Mouse (Mus musculus) limb, embryonic 12.5 days (tissue): Measurements from ENCODE around the gene Kctd4. TPM values are rescaled to one million over a fixed set of nuclear protein-coding genes. Genes with fewer than 3 reads are reported as not detected.
A peak's percentile ranks its signal among the peaks of the same experiment; 100 is the strongest.

Source experiments
- ATAC-seq: fragments of 200-750 bp; cut with Nextera tagmentation; 2 replicates; pipeline ENCODE4 v1.8.0; 2017; ENCODE audit warnings: low read depth, moderate TSS enrichment; ENCODE audit not compliant: insufficient number of reproducible peaks, insufficient read depth, low FRiP score, low TSS enrichment
- H3K27ac ChIP-seq: fragments of 300-500 bp; sonication (generic); 2 replicates; pipeline ENCODE4 v1.5.1; 2016; ENCODE audit warnings: mild to moderate bottlenecking, moderate library complexity
- H3K27me3 ChIP-seq: fragments of 300-500 bp; sonication (generic); 2 replicates; pipeline ENCODE4 v1.6.1; 2016; ENCODE audit warnings: mild to moderate bottlenecking, moderate library complexity
- H3K36me3 ChIP-seq: fragments of 300-500 bp; sonication (generic); 2 replicates; pipeline ENCODE4 v1.6.1; 2016; ENCODE audit warnings: mild to moderate bottlenecking, moderate library complexity
- H3K4me1 ChIP-seq: fragments of 300-500 bp; sonication (generic); replicated peaks from 2 replicates; pipeline ENCODE4 v1.6.1; 2016
- H3K4me2 ChIP-seq: fragments of 300-500 bp; sonication (generic); 2 replicates; pipeline ENCODE4 v1.6.1; 2016; ENCODE audit warnings: mild to moderate bottlenecking, moderate library complexity
- H3K4me3 ChIP-seq: fragments of 300-500 bp; sonication (generic); replicated peaks from 2 replicates; pipeline ENCODE4 v1.5.1; 2016; ENCODE audit warnings: mild to moderate bottlenecking
- H3K9ac ChIP-seq: fragments of 300-500 bp; sonication (generic); replicated peaks from 2 replicates; pipeline ENCODE4 v1.6.1; 2016; ENCODE audit warnings: mild to moderate bottlenecking, moderate library complexity
- H3K9me3 ChIP-seq: fragments of 300-500 bp; sonication (generic); 2 replicates; pipeline ENCODE4 v1.6.1; 2016; ENCODE audit warnings: mild to moderate bottlenecking, moderate library complexity
- WGBS: fragments of 180-500 bp; shearing (Covaris S2); methylation state at CpG from one replicate; pipeline ENCODE4 v1.1.7; 2016; 5-methylcytosine and 5-hydroxymethylcytosine counted together
- polyA plus RNA-seq: library from polyadenylated mRNA; unstranded; fragments of >200 nt; fragmentation: Nextera tagmentation; extraction: Ambion mirVana; gene quantifications from 2 replicates; pipeline ENCODE4 v1.2.1, GENCODE M21; 2016

Kctd4 gene
- polyA plus RNA-seq, 1 experiment from 2014 or later: 1.1 TPM

- 35% methylated on average over 2 of the region's 2 CpGs for WGBS
- H3K27me3 ChIP-seq: no peaks in the 10 kb centered on the region
- no peak for ATAC-seq
- no peak overlapping the region for H3K27ac ChIP-seq
- no peak overlapping the region for H3K4me2 ChIP-seq
- no peaks in the 10 kb centered on the region for H3K36me3 ChIP-seq
- peaks cover 5% of the 10 kb centered on the region; the same call in 1 of the 2 replicates for H3K4me1 ChIP-seq
- no peak overlapping the region for H3K9ac ChIP-seq
- H3K9me3 ChIP-seq: no peaks in the 10 kb centered on the region
- no peak overlapping the region for H3K4me3 ChIP-seq
Measured at GRCm38 (mm10) chr14:75953011-75953410, 1.8 kb upstream of the Kctd4 start.

GRCm38 (mm10) chr14:75962250-75962649 lies 7.4 kb downstream of the Kctd4 start:
- Histone ChIP-seq H3K9me3 (no peaks in the 10 kb centered on the region), H3K4me3 (no peak overlapping the region), H3K4me2 (no peak overlapping the region), H3K27ac (no peak overlapping the region), H3K36me3 (no peaks in the 10 kb centered on the region), H3K9ac (no peak overlapping the region), H3K4me1 (peaks cover 29% of the 10 kb centered on the region), H3K27me3 (no peaks in the 10 kb centered on the region)
- 80% methylated on average over 9 of the region's 9 CpGs for WGBS
- ATAC-seq: no peak

- 49% methylated on average over 5 of the region's 5 CpGs for WGBS
- H3K9me3 ChIP-seq: no peaks in the 10 kb centered on the region
- H3K4me1 ChIP-seq: peaks cover 35% of the 10 kb centered on the region
- ATAC-seq: no peak
- no peak overlapping the region for H3K9ac ChIP-seq
- no peak overlapping the region for H3K27ac ChIP-seq
- H3K36me3 ChIP-seq: no peaks in the 10 kb centered on the region
- H3K27me3 ChIP-seq: no peaks in the 10 kb centered on the region
- H3K4me3 ChIP-seq: no peak overlapping the region
- H3K4me2 ChIP-seq: no peak overlapping the region
Measured at GRCm38 (mm10) chr14:75963215-75963614, 8.4 kb downstream of the Kctd4 start.

GRCm38 (mm10) chr14:75964000-75964399 lies 9.2 kb downstream of the Kctd4 start:
- WGBS: 53% methylated on average over 5 of the region's 5 CpGs
- Histone ChIP-seq H3K4me1 (peaks cover 35% of the 10 kb centered on the region), H3K4me2 (no peak overlapping the region), H3K9me3 (no peaks in the 10 kb centered on the region), H3K9ac (no peak overlapping the region), H3K36me3 (no peaks in the 10 kb centered on the region), H3K4me3 (no peak overlapping the region), H3K27me3 (no peaks in the 10 kb centered on the region), H3K27ac (no peak overlapping the region)
- ATAC-seq: no peak

DNA sequence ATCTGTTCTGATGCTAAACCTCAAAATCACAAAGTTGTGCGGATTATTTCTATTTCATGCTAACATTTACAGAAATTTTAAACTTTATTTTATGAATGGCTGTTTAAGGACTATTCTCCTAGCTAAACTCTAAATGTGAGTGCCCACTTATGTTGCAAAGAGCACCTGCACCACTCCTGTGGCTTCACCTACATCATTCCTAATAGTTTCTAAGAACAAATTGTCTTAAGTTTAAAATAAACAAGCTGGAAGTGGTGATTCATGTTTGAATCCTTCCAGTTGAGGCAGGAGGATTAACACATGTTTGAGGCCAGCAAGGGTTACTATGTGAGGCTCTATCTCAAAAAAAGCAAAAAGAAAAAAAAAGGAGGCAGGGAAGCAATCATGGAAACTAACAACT lies 9.6 kb downstream of the Kctd4 start:
- Histone ChIP-seq H3K9ac (no peak overlapping the region), H3K4me2 (no peak overlapping the region), H3K36me3 (no peaks in the 10 kb centered on the region), H3K9me3 (no peaks in the 10 kb centered on the region), H3K27me3 (no peaks in the 10 kb centered on the region), H3K4me3 (no peak overlapping the region), H3K27ac (no peak overlapping the region), H3K4me1 (peaks cover 35% of the 10 kb centered on the region)
- no peak for ATAC-seq
- WGBS: 95% methylated on average over 1 of the region's 1 CpGs

- no peak overlapping the region for H3K9ac ChIP-seq
- 59% methylated on average over 5 of the region's 5 CpGs for WGBS
- no peak overlapping the region for H3K27ac ChIP-seq
- no peak overlapping the region for H3K4me2 ChIP-seq
- ATAC-seq: no peak
- peaks cover 38% of the 10 kb centered on the region for H3K4me1 ChIP-seq
- H3K36me3 ChIP-seq: no peaks in the 10 kb centered on the region
- H3K4me3 ChIP-seq: no peak overlapping the region
- no peaks in the 10 kb centered on the region for H3K27me3 ChIP-seq
- H3K9me3 ChIP-seq: no peaks in the 10 kb centered on the region
Measured at GRCm38 (mm10) chr14:75967291-75967690, 12.5 kb downstream of the Kctd4 start.

GRCm38 (mm10) chr14:75976107-75976506 lies 21.3 kb downstream of the Kctd4 start:
- 37% methylated on average over 3 of the region's 3 CpGs for WGBS
- ATAC-seq: no peak
- no peak overlapping the region for H3K4me2 ChIP-seq

GRCm38 (mm10) chr14:75981231-75981630 lies 26.4 kb downstream of the Kctd4 start:
- Histone ChIP-seq H3K4me1 (peaks cover 24% of the 10 kb centered on the region), H3K9ac (no peak overlapping the region), H3K27ac (no peak overlapping the region), H3K27me3 (no peaks in the 10 kb centered on the region), H3K4me2 (no peak overlapping the region), H3K36me3 (no peaks in the 10 kb centered on the region), H3K9me3 (no peaks in the 10 kb centered on the region), H3K4me3 (no peak overlapping the region)
- no peak for ATAC-seq
- WGBS: 81% methylated on average over 3 of the region's 3 CpGs

More at GRCm38 (mm10) chr14:75976107-75976506, 21.3 kb downstream of the Kctd4 start:
- H3K9me3 ChIP-seq: no peaks in the 10 kb centered on the region
- H3K36me3 ChIP-seq: no peaks in the 10 kb centered on the region
- H3K27ac ChIP-seq: no peak overlapping the region
- H3K27me3 ChIP-seq: no peaks in the 10 kb centered on the region
- H3K4me3 ChIP-seq: no peak overlapping the region
- peaks cover 6% of the 10 kb centered on the region; the same call in 1 of the 2 replicates for H3K4me1 ChIP-seq
- no peak overlapping the region for H3K9ac ChIP-seq

DNA sequence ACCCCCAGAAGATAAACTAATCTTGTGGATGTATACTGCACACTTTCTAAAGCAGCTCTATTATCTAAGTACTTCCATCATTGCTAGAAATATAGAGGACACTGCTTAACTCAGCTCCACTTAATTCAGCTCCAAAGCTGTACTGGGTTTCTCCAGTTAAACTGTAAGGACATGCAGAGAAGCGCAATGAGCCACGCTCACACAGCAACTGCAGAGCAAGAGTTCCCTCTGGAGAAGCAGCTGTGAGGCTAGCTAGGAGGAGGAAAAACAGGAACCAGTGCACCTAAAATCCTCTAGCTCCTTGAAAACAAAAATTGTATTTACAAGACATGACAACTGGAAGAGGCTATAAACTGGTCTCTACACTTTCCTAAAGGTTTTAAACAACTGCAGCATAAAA lies 29.1 kb downstream of the Kctd4 start:
- Histone ChIP-seq H3K36me3 (no peaks in the 10 kb centered on the region), H3K27me3 (no peaks in the 10 kb centered on the region), H3K4me2 (no peak overlapping the region), H3K4me1 (peaks cover 29% of the 10 kb centered on the region), H3K9me3 (no peaks in the 10 kb centered on the region), H3K27ac (peak overlapping the region; percentile 56; the same call in 1 of the 2 replicates), H3K4me3 (no peak overlapping the region), H3K9ac (no peak overlapping the region)
- no peak for ATAC-seq
- 88% methylated on average over 2 of the region's 2 CpGs for WGBS

GRCm38 (mm10) chr14:75985112-75985511 lies 30.3 kb downstream of the Kctd4 start:
- Histone ChIP-seq H3K9me3 (no peaks in the 10 kb centered on the region), H3K9ac (no peak overlapping the region), H3K4me1 (peaks cover 29% of the 10 kb centered on the region), H3K27ac (peak overlapping the region; percentile 13; the same call in 1 of the 2 replicates), H3K27me3 (no peaks in the 10 kb centered on the region), H3K4me3 (no peak overlapping the region), H3K4me2 (no peak overlapping the region), H3K36me3 (no peaks in the 10 kb centered on the region)
- ATAC-seq: no peak; the same call in 1 of the 2 replicates
- WGBS: 58% methylated on average over 4 of the region's 4 CpGs

DNA sequence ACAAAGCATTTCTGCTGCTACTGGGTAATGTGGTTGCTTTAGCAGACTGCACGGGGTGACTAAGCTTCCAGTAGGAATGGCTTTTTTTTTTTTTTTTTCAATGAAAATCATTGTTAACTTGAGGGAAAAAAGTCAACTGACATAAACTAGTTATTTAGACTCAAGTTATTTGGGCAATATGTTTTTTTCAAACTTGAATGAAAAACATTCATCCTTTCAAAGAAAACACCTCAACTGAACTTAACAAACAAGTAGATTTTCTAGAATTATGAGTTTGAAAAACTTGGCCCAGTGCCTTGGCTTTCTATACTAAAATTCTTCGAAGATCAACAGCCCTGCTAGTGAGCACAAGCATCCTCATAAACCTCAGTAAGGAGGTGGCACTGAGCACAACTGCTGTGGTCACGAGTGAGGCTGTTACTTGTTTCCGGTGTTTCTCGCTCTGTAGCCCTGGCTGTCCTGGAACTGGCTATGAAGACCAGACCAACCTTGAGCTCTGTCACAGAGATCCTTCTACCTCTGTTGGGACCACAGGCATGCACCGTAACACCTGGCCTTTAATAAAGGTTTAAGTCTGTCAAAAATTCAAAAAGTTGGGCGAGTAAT lies 32.2 kb downstream of the Kctd4 start:
- H3K9ac ChIP-seq: no peak overlapping the region
- H3K4me3 ChIP-seq: no peak overlapping the region
- WGBS: 71% methylated on average over 7 of the region's 7 CpGs
- no peaks in the 10 kb centered on the region for H3K9me3 ChIP-seq
- no peak overlapping the region for H3K4me2 ChIP-seq
- H3K4me1 ChIP-seq: peaks cover 29% of the 10 kb centered on the region
- no peak for ATAC-seq
- no peaks in the 10 kb centered on the region for H3K27me3 ChIP-seq
- peak overlapping the region; percentile 66; the same call in 1 of the 2 replicates for H3K27ac ChIP-seq
- peaks cover under 1% of the 10 kb centered on the region; the same call in 1 of the 2 replicates for H3K36me3 ChIP-seq

GRCm38 (mm10) chr14:75989168-75989567 lies 34.4 kb downstream of the Kctd4 start:
- H3K4me2 ChIP-seq: no peak overlapping the region
- H3K9ac ChIP-seq: no peak overlapping the region
- no peak overlapping the region for H3K4me3 ChIP-seq
- H3K4me1 ChIP-seq: peaks cover 26% of the 10 kb centered on the region
- no peak overlapping the region for H3K27ac ChIP-seq
- no peaks in the 10 kb centered on the region for H3K9me3 ChIP-seq
- no peaks in the 10 kb centered on the region for H3K27me3 ChIP-seq
- no peak for ATAC-seq
- 88% methylated on average over 1 of the region's 1 CpGs for WGBS
- H3K36me3 ChIP-seq: peaks cover 3% of the 10 kb centered on the region; the same call in 1 of the 2 replicates
